Mouse (Mus musculus): ENCODE measurements at regions not wholly inside any gene's neighbourhood (a gene's known extent, or its start where the extent isn't known, plus 50 kb on each side); places are given as distances from the start of the nearest gene placed in this dataset.
"Not testable (repeated sequence)": the region's sequence is repeated elsewhere in the genome, so short reads cannot be mapped to it uniquely, and the experiment has no call there.

- no peak for DNase-seq
These were observed 1299.3 kb downstream of the Zfp704 start for GRCm38 (mm10) chr3:8310379-8311128.

GRCm38 (mm10) chr3:8307296-8307695 is 1302.6 kb downstream of the Zfp704 start:
- DNase-seq, result no peak

- DNase-seq, result no peak
These were observed 1305.1 kb downstream of the Zfp704 start for GRCm38 (mm10) chr3:8304784-8305183.

GRCm38 (mm10) chr3:8293036-8293435 is 1316.8 kb downstream of the Zfp704 start:
- DNase-seq, result no peak

GRCm38 (mm10) chr3:8289558-8289957 is 1320.3 kb downstream of the Zfp704 start:
- DNase-seq, result no peak

- no peak for DNase-seq
These were observed 1321.4 kb downstream of the Zfp704 start for GRCm38 (mm10) chr3:8288437-8288836.

GRCm38 (mm10) chr3:8284655-8285428 is 1325.0 kb downstream of the Zfp704 start:
- no peak for DNase-seq

GRCm38 (mm10) chr3:8282411-8282810 is 1327.5 kb downstream of the Zfp704 start:
- DNase-seq, result no peak

GRCm38 (mm10) chr3:8276661-8277060 is 1333.2 kb downstream of the Zfp704 start:
- DNase-seq, result no peak

- DNase-seq, result no peak
These were observed 1339.0 kb downstream of the Zfp704 start for GRCm38 (mm10) chr3:8270935-8271298.

- no peak for DNase-seq
These were observed 1339.6 kb downstream of the Zfp704 start for GRCm38 (mm10) chr3:8270009-8270934.

- no peak for DNase-seq
These were observed 1344.1 kb downstream of the Zfp704 start for GRCm38 (mm10) chr3:8265783-8266182.

- no peak for DNase-seq
These were observed 1345.4 kb downstream of the Zfp704 start for GRCm38 (mm10) chr3:8264366-8265033.

- no peak for DNase-seq
These were observed 1352.6 kb downstream of the Zfp704 start for GRCm38 (mm10) chr3:8257293-8257692.

GRCm38 (mm10) chr3:8252311-8252710 is 1357.6 kb downstream of the Zfp704 start:
- DNase-seq, result no peak

GRCm38 (mm10) chr3:8248911-8249310 is 1361.0 kb downstream of the Zfp704 start:
- DNase-seq, result no peak

- peak; percentile 40 for DNase-seq
These were observed 1364.1 kb downstream of the Zfp704 start for GRCm38 (mm10) chr3:8245822-8246221.

- DNase-seq, result peak; percentile 21
These were observed 1364.6 kb downstream of the Zfp704 start for GRCm38 (mm10) chr3:8245195-8245789.

GRCm38 (mm10) chr3:8244526-8245194 is 1365.2 kb downstream of the Zfp704 start:
- not testable (repeated sequence) for DNase-seq

- DNase-seq, result no peak
These were observed 1403.1 kb downstream of the Zfp704 start for GRCm38 (mm10) chr3:8206623-8207404.

- no peak for DNase-seq
These were observed 1446.9 kb downstream of the Zfp704 start for GRCm38 (mm10) chr3:8163030-8163429.

All from thymus, postnatal 25 days (tissue).